Mouse (Mus musculus) liver, embryonic 14.5 days (tissue): ENCODE results near the gene Tjp2. TPM values are rescaled to one million over a fixed set of nuclear protein-coding genes. Genes with fewer than 3 reads are reported as not detected.

Source experiments
- ATAC-seq: fragments of 200-750 bp; cut with Nextera tagmentation; 2 replicates; pipeline ENCODE4 v1.8.0; 2017; ENCODE audit warnings: moderate number of reproducible peaks, mild to moderate bottlenecking, moderate library complexity; ENCODE audit not compliant: insufficient read depth
- DNase-seq, 3 experiments: peaks; one replicate each; pipeline ENCODE4 v3.0.0-alpha.2; 2012 to 2013; ENCODE audit warnings: low read depth in 3 of 3, low spot score in 3 of 3
- H3K27ac ChIP-seq: fragments of 300-500 bp; sonication (generic); 2 replicates; pipeline ENCODE4 v1.5.1; 2014; ENCODE audit warnings: moderate library complexity, mild to moderate bottlenecking, control low read depth, inconsistent platforms
- H3K27me3 ChIP-seq: fragments of 300-500 bp; sonication (generic); 2 replicates; pipeline ENCODE4 v1.6.1; 2014; ENCODE audit warnings: mild to moderate bottlenecking, low read length, moderate library complexity; ENCODE audit not compliant: control insufficient read depth, insufficient read depth
- H3K36me3 ChIP-seq: fragments of 300-500 bp; sonication (generic); replicated peaks from 2 replicates; pipeline ENCODE4 v1.6.1; 2014; ENCODE audit warnings: low read depth; ENCODE audit not compliant: control insufficient read depth, insufficient read depth
- H3K4me1 ChIP-seq, 2 experiments: fragments of 200-500 bp in 1 of 2; fragments of 300-500 bp in 1 of 2; sonication (generic) in 1 of 2; replicated peaks; 2 replicates each; pipeline ENCODE4 v1.6.1; 2012 to 2014; ENCODE audit warnings: antibody characterized with exemption in 1 of 2, inconsistent platforms in 1 of 2, low read length in 1 of 2; ENCODE audit not compliant: control insufficient read depth in 2 of 2, insufficient read depth in 2 of 2
- H3K4me2 ChIP-seq: fragments of 300-500 bp; sonication (generic); 2 replicates; pipeline ENCODE4 v1.6.1; 2014; ENCODE audit warnings: low read depth, mild to moderate bottlenecking, control low read depth, moderate library complexity
- H3K4me3 ChIP-seq, 2 experiments: fragments of 200-500 bp in 1 of 2; fragments of 300-500 bp in 1 of 2; sonication (generic) in 1 of 2; 2 replicates each; pipeline ENCODE4 v1.5.1; 2012 to 2014; ENCODE audit warnings: low read depth in 2 of 2, low read length in 2 of 2, mild to moderate bottlenecking in 2 of 2, control low read depth in 1 of 2, inconsistent platforms in 1 of 2, moderate library complexity in 1 of 2; ENCODE audit not compliant: insufficient read depth in 1 of 2
- H3K9ac ChIP-seq: fragments of 300-500 bp; sonication (generic); replicated peaks from 2 replicates; pipeline ENCODE4 v1.6.1; 2014; ENCODE audit warnings: mild to moderate bottlenecking, control low read depth, moderate library complexity
- H3K9me3 ChIP-seq: fragments of 300-500 bp; sonication (generic); 2 replicates; pipeline ENCODE4 v1.6.1; 2016; ENCODE audit warnings: low read length, mixed read lengths; ENCODE audit not compliant: control insufficient read depth
- CTCF ChIP-seq: IDR thresholded peaks from 2 replicates; pipeline ENCODE4 v1.5.1; 2016; ENCODE audit warnings: antibody characterized with exemption, low read depth, control low read depth
- EP300 ChIP-seq: IDR thresholded peaks from 2 replicates; pipeline ENCODE4 v1.6.1; 2016; ENCODE audit warnings: antibody characterized with exemption, low read depth
- WGBS: fragments of 180-500 bp; shearing (Covaris S2); extraction: QIAGEN DNeasy Blood & Tissue Kit; methylation state at CpG from one replicate; pipeline ENCODE4 v1.1.7; 2014; ENCODE audit not compliant: insufficient replicate concordance; 5-methylcytosine and 5-hydroxymethylcytosine counted together
- polyA plus RNA-seq, 2 experiments: library from polyadenylated mRNA; depleted of rRNA in 1 of 2; stranded (reverse) in 1 of 2; unstranded in 1 of 2; fragments of >200 nt; fragmentation: Nextera tagmentation in 1 of 2; extraction: Ambion mirVana in 1 of 2; gene quantifications; 2 replicates each; pipeline versions ENCODE4 v1.2.1 to v1.2.3; 2012 to 2014

Gene Tjp2
- polyA plus RNA-seq, 2 experiments: 2.9 to 3.2 TPM

DNA sequence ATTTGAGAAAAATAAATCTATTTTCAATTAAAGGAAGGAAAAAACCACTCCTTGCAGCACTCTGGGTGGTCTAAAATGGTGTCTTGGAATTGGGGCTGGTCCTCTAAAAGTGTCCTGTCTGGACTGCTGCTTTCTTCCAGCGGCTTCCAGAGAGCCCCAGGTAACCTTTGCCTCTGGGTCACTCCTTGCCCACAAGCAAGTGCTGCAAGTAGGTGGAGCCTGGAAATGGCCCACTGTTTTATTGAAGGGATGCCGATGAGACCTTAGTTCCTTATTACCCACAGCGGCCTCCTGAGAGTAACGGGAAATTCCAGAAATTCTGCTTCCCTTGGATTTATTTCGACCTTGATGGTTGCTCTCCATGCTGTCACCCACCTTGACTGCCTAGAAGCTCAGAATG is 170.6 kb downstream of the Tjp2 start:
- Histone ChIP-seq H3K4me3 (no peak overlapping the region), H3K36me3 (no peaks in the 10 kb centered on the region), H3K27me3 (no peaks in the 10 kb centered on the region), H3K9ac (no peak overlapping the region), H3K4me1 (no peaks in the 10 kb centered on the region), H3K27ac (no peak overlapping the region), H3K9me3 (no peaks in the 10 kb centered on the region), H3K4me2 (no peak overlapping the region)
- ATAC-seq (no peak), DNase-seq (no peak)
- 54% methylated on average over 5 of the region's 5 CpGs for WGBS
- TF ChIP-seq CTCF (no peak), EP300 (no peak)

DNA sequence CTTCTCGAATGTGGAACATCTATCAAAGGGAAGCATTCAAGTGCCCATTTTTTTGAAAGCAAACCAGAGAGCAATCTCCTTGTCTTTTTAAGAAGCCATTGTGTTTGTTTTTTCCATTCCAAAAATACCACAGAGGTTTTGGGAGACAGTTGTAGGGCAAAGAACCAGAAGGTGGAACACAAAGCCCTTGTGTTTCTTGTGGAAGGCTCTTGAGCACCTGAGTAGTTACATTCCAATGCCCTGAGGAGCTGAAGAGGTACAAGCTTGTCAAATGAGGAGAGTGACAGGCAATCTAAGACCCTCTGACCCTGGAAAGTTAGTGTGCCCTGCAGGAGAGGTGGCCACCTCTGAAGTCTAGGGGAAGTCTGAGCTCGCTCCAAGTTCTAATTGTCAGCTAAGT is 174.3 kb downstream of the Tjp2 start:
- H3K9ac ChIP-seq: no peak overlapping the region
- H3K9me3 ChIP-seq: no peaks in the 10 kb centered on the region
- no peak overlapping the region for H3K4me2 ChIP-seq
- ATAC-seq (no peak), DNase-seq (no peak)
- H3K4me3 ChIP-seq: no peak overlapping the region
- no peaks in the 10 kb centered on the region for H3K27me3 ChIP-seq
- no peaks in the 10 kb centered on the region for H3K4me1 ChIP-seq
- TF ChIP-seq CTCF: no peak
- no peak for TF ChIP-seq EP300
- H3K36me3 ChIP-seq: no peaks in the 10 kb centered on the region
- 33% methylated on average over 2 of the region's 2 CpGs for WGBS
- no peak overlapping the region for H3K27ac ChIP-seq

DNA sequence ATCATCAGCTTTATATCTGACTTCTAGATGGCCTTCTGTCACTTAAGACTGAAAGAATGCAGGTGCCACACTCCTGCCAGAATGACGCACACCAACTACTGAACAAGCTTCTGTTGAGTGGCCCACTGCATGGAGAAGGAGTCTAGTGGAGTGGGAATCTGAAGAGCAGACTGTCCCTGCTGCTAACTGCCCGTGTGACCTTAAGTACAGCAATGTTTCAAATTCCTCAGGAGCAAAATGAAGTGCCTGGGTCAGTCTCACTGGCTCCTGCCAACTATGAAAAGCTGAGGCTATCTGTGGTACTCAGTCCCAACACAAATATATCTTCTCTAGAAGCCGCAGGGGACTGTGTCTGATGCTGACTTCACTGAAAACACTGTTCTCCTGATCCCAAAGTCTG is 175.5 kb downstream of the Tjp2 start:
- Histone ChIP-seq H3K4me2 (no peak overlapping the region), H3K4me1 (no peaks in the 10 kb centered on the region), H3K27me3 (no peaks in the 10 kb centered on the region), H3K9me3 (no peaks in the 10 kb centered on the region), H3K27ac (no peak overlapping the region), H3K9ac (no peak overlapping the region), H3K36me3 (no peaks in the 10 kb centered on the region), H3K4me3 (no peak overlapping the region)
- 61% methylated on average over 3 of the region's 3 CpGs for WGBS
- DNase-seq: no peak
- TF ChIP-seq EP300: no peak
- TF ChIP-seq CTCF: no peak
- ATAC-seq: no peak

DNA sequence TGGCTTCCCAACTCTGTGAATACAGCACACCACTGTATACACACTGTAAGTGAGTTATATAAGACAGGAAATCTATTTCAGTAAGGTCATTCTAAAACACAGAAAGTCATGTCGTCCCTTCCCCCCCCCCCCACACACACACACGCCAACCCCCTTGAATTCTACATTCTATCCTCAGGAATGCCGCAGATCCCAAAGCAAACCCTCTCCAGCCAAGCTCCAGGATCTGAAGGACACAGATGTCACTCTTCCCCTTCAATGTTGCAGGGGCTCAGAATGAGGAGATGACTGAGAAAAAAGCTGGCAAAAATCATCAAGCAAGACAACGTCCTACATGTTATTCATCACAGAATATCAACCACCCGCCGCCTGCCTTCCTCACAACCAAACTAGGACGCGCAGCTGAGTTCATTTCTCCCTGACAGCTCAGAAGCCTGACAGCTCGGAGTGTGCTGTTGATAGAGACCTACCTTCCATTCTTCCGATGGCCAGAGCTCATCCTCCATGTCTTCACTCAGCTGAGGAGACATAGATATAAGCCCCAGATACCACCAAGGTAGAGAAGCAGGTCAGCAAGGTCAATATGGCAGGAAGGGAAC is 178.3 kb downstream of the Tjp2 start:
- WGBS: 72% methylated on average over 10 of the region's 10 CpGs
- ATAC-seq: no peak
- TF ChIP-seq CTCF: no peak
- no peak for TF ChIP-seq EP300
- Histone ChIP-seq H3K4me2 (no peak overlapping the region), H3K36me3 (no peaks in the 10 kb centered on the region), H3K27me3 (no peaks in the 10 kb centered on the region), H3K27ac (no peak overlapping the region), H3K9ac (no peak overlapping the region), H3K4me3 (no peak overlapping the region), H3K4me1 (no peaks in the 10 kb centered on the region), H3K9me3 (no peaks in the 10 kb centered on the region)
- no peak for DNase-seq

Other genes with a start within 250 kb of the Tjp2 start
- gene Fam189a2, start 194.0 kb downstream of the Tjp2 start, polyA plus RNA-seq (2012; rRNA removed): 0.22 and 0.32 TPM in 2 replicates
- gene Fam189a2, start 194.0 kb downstream of the Tjp2 start, polyA plus RNA-seq (2014; fragmentation: Nextera tagmentation; extraction: Ambion mirVana): not detected in 2 replicates
- 25.3 and 27.8 TPM in 2 replicates for gene Fxn, start 55.6 kb upstream of the Tjp2 start, polyA plus RNA-seq (2012; rRNA removed)
- 47.4 and 49.1 TPM in 2 replicates for gene Fxn, start 55.6 kb upstream of the Tjp2 start, polyA plus RNA-seq (2014; fragmentation: Nextera tagmentation; extraction: Ambion mirVana)